In the genomic region with DNA sequence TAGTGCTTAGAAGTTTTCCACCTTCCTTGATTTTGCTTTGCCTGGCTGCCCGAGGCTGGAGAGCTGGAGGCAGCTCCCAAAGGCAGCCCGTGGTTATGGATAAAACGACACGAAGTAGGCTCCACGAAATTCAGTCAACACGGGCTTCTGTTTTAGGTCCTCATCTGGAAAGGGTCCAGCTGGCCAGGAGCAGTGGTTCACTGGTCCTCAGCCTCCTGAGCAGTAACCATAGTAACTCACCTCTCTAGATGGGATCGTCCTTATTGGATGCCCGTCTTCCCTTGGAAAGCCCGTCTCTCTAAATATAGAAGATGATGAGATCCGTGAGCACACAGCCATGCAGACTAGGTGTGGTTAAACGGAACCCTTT, we compare ENCODE assay signal across 8 mouse cellular contexts. TPM values are rescaled to one million over a fixed set of nuclear protein-coding genes. Genes with fewer than 3 reads are reported as not detected.
DNase-seq lines count a peak whose midpoint lies in the region; ATAC-seq lines count a peak whose summit lies in the region.

No protein-coding gene starts in this region.

- intact Hi-C loops in heart, postnatal 25 days (cut with DNase I): no loop called here
- intact Hi-C loops in left cerebral cortex, postnatal 4 days (cut with DNase I): loop anchor here (5.0 kb wide), 2 partner anchors 122 to 227 kb away; no protein-coding TSS in a partner anchor

- ATAC-seq in frontal cortex, adult (ENCODE audit: low TSS enrichment): peak; percentile 66

- peak; percentile 73 for DNase-seq in heart, adult 11 months
- DNase-seq in heart, postnatal 25 days (ENCODE audit: low spot score): no peak
- DNase-seq in cerebellum, adult 11 months: peak; percentile 38
- DNase-seq in left cerebral cortex, postnatal 4 days: peak; percentile 66
- peak; percentile 55 for DNase-seq in right cerebral cortex, postnatal 4 days
- DNase-seq in embryo, embryonic 10 days (ENCODE audit: low spot score): no peak
- no peak for DNase-seq in adrenal gland, adult (ENCODE audit: inconsistent age in 2 of 2, low spot score in 1 of 2)

RNA-seq across cellular contexts. Expression of a gene that starts 31.5 kb away (rescaled TPM):
- total RNA-seq in heart, postnatal 25 days (2021): not detected
- total RNA-seq in left cerebral cortex, postnatal 4 days (2021): not detected

Comparison
In these comparisons a context has a peak if more than half of its experiments do, and no peak if none do; other contexts are left out.
1. DNase-seq: peak in heart, adult 11 months (single experiment), cerebellum, adult 11 months (single experiment), left cerebral cortex, postnatal 4 days (single experiment) and right cerebral cortex, postnatal 4 days (single experiment); none in heart, postnatal 25 days (single experiment), embryo, embryonic 10 days (single experiment) and adrenal gland, adult (0 of 2).